Mouse (Mus musculus): ENCODE data around the gene Hamp2.

- TF ChIP-seq CTCF (IDR thresholded peaks at IDR 0.05; ENCODE audit: low read depth) (no peak), EP300 (IDR thresholded peaks at IDR 0.05; ENCODE audit: low read depth) (no peak)
Observed at GRCm38 (mm10) chr7:30964366-30964765, 39.9 kb upstream of the Hamp2 start.
